Mouse (Mus musculus) stomach, postnatal 0 days (tissue): ENCODE data around the gene Galc. TPM values are rescaled to one million over a fixed set of nuclear protein-coding genes. Genes with fewer than 3 reads are reported as not detected.

ENCODE experiments used
- ATAC-seq: fragments of 200-750 bp; cut with Nextera tagmentation; 2 replicates; pipeline ENCODE4 v1.8.0; 2017; ENCODE audit not compliant: low FRiP score, low TSS enrichment
- DNase-seq: peaks from one replicate; pipeline ENCODE4 v3.0.0-alpha.2; 2016; ENCODE audit warnings: low spot score
- H3K27ac ChIP-seq: fragments of 300-500 bp; sonication (generic); replicated peaks from 2 replicates; pipeline ENCODE4 v1.5.1; 2014; ENCODE audit warnings: mild to moderate bottlenecking, control low read depth
- H3K27me3 ChIP-seq: fragments of 300-500 bp; sonication (generic); 2 replicates; pipeline ENCODE4 v1.6.1; 2014; ENCODE audit warnings: low read length; ENCODE audit not compliant: control insufficient read depth, insufficient read depth
- H3K36me3 ChIP-seq: fragments of 300-500 bp; sonication (generic); 2 replicates; pipeline ENCODE4 v1.6.1; 2014; ENCODE audit warnings: low read length, mixed read lengths; ENCODE audit not compliant: control insufficient read depth, insufficient read depth
- H3K4me1 ChIP-seq: fragments of 300-500 bp; sonication (generic); replicated peaks from 2 replicates; pipeline ENCODE4 v1.6.1; 2014; ENCODE audit warnings: antibody characterized with exemption; ENCODE audit not compliant: control insufficient read depth, insufficient read depth
- H3K4me2 ChIP-seq: fragments of 300-500 bp; sonication (generic); replicated peaks from 2 replicates; pipeline ENCODE4 v1.6.1; 2014; ENCODE audit warnings: low read depth, mild to moderate bottlenecking, control low read depth, moderate library complexity
- H3K4me3 ChIP-seq: fragments of 300-500 bp; sonication (generic); 2 replicates; pipeline ENCODE4 v1.5.1; 2014; ENCODE audit warnings: low read depth, low read length, control low read depth
- H3K9ac ChIP-seq: fragments of 300-500 bp; sonication (generic); 2 replicates; pipeline ENCODE4 v1.6.1; 2014; ENCODE audit warnings: mild to moderate bottlenecking, low read length, control low read depth, mixed read lengths
- H3K9me3 ChIP-seq: fragments of 300-500 bp; sonication (generic); 2 replicates; pipeline ENCODE4 v1.6.1; 2016; ENCODE audit warnings: low read length; ENCODE audit not compliant: control insufficient read depth
- CTCF ChIP-seq: IDR thresholded peaks from 2 replicates; pipeline ENCODE4 v1.5.1; 2016; ENCODE audit warnings: antibody characterized with exemption, low read depth, mild to moderate bottlenecking, moderate library complexity
- EP300 ChIP-seq: optimal IDR thresholded peaks from 2 replicates; pipeline ENCODE3; 2016; ENCODE audit warnings: antibody characterized with exemption
- WGBS: fragments of 180-500 bp; shearing (Covaris S2); extraction: QIAGEN DNeasy Blood & Tissue Kit; methylation state at CpG from one replicate; pipeline ENCODE4 v1.1.7; 2014; 5-methylcytosine and 5-hydroxymethylcytosine counted together
- polyA plus RNA-seq: library from polyadenylated mRNA; unstranded; fragments of >200 nt; fragmentation: Nextera tagmentation; extraction: Ambion mirVana; gene quantifications from 2 replicates; pipeline ENCODE4 v1.2.1, GENCODE M21; 2015

Gene Galc
- polyA plus RNA-seq, 1 experiment from 2014 or later, result 4.1 TPM

- ATAC-seq (no peak), DNase-seq (no peak)
- Histone ChIP-seq H3K27ac (no peak overlapping the region), H3K9me3 (no peaks in the 10 kb centered on the region), H3K4me2 (no peak overlapping the region), H3K9ac (no peak overlapping the region), H3K27me3 (no peaks in the 10 kb centered on the region), H3K4me1 (no peaks in the 10 kb centered on the region), H3K36me3 (no peaks in the 10 kb centered on the region), H3K4me3 (no peak overlapping the region)
- 76% methylated on average over 6 of the region's 6 CpGs for WGBS
- TF ChIP-seq CTCF (no peak), EP300 (no peak)
Measured at GRCm38 (mm10) chr12:98160867-98161266, 98.4 kb downstream of the Galc start.

Other genes starting within 250 kb of the Galc start
- gene Gpr65, start 9.2 kb upstream of the Galc start, polyA plus RNA-seq, result 1.9 and 2.0 TPM in 2 replicates